Mouse (Mus musculus): Measurements from ENCODE around the gene Bag6. TPM values are rescaled to one million over a fixed set of nuclear protein-coding genes. Genes with fewer than 3 reads are reported as not detected.

The Bag6 gene
- total and polyA plus RNA-seq, 2 experiments from 2014 or later: 55.8 to 320 TPM

GRCm38 (mm10) chr17:35147348-35147747 is 12.4 kb downstream of the Bag6 start:
- H3K36me3 ChIP-seq (ENCODE audit: insufficient read depth, low read length): peaks cover 82% of the 10 kb centered on the region
- H3K27me3 ChIP-seq (ENCODE audit: insufficient read depth, low read length): no peaks in the 10 kb centered on the region
- H3K9me3 ChIP-seq (ENCODE audit: low read length): no peaks in the 10 kb centered on the region
- H3K4me1 ChIP-seq (ENCODE audit: insufficient read depth, low read length): no peaks in the 10 kb centered on the region
- ATAC-seq (no peak), DNase-seq (ENCODE audit: low spot score) (no peak)
- WGBS: 61% methylated on average over 3 of the region's 3 CpGs
- TF ChIP-seq CTCF (IDR thresholded peaks at IDR 0.05; ENCODE audit: low read depth): no peak
- no peak overlapping the region for H3K9ac ChIP-seq (replicated peaks; ENCODE audit: low read length)
- H3K4me3 ChIP-seq (ENCODE audit: low read length): no peak overlapping the region
- no peak overlapping the region for H3K4me2 ChIP-seq (ENCODE audit: low read depth, low read length)
- H3K27ac ChIP-seq: 0 out of 2 replicates have a peak overlapping the region, but pooled peaks have one; percentile 32

- no peak for ATAC-seq
- no peak for TF ChIP-seq CTCF (IDR thresholded peaks at IDR 0.05; ENCODE audit: low read depth)
- DNase-seq (ENCODE audit: low spot score): no peak
- Histone ChIP-seq H3K4me2 (ENCODE audit: low read depth, low read length) (no peak overlapping the region), H3K4me1 (ENCODE audit: insufficient read depth, low read length) (no peaks in the 10 kb centered on the region), H3K27ac (peak overlapping the region; percentile 45; the same call in 1 of the 2 replicates), H3K4me3 (ENCODE audit: low read length) (no peak overlapping the region), H3K9me3 (ENCODE audit: low read length) (no peaks in the 10 kb centered on the region), H3K27me3 (ENCODE audit: insufficient read depth, low read length) (no peaks in the 10 kb centered on the region), H3K36me3 (ENCODE audit: insufficient read depth, low read length) (peaks cover 82% of the 10 kb centered on the region), H3K9ac (replicated peaks; ENCODE audit: low read length) (no peak overlapping the region)
- WGBS: 60% methylated on average over 5 of the region's 5 CpGs
Measured at GRCm38 (mm10) chr17:35147922-35148639, 13.1 kb downstream of the Bag6 start.

- TF ChIP-seq CTCF (IDR thresholded peaks at IDR 0.05; ENCODE audit: low read depth): no peak
Measured at GRCm38 (mm10) chr17:35152121-35152520, 17.1 kb downstream of the Bag6 start.

GRCm38 (mm10) chr17:35153077-35153476 is 18.1 kb downstream of the Bag6 start:
- DNase-seq (ENCODE audit: low spot score) (no peak), ATAC-seq (no peak)
- no peaks in the 10 kb centered on the region for H3K4me1 ChIP-seq (ENCODE audit: insufficient read depth, low read length)
- H3K27me3 ChIP-seq (ENCODE audit: insufficient read depth, low read length): no peaks in the 10 kb centered on the region
- peaks cover 93% of the 10 kb centered on the region for H3K36me3 ChIP-seq (ENCODE audit: insufficient read depth, low read length)
- no peak for TF ChIP-seq CTCF (IDR thresholded peaks at IDR 0.05; ENCODE audit: low read depth)
- no peak overlapping the region for H3K4me3 ChIP-seq (ENCODE audit: low read length)
- WGBS: 90% methylated on average over 9 of the region's 9 CpGs
- no peak overlapping the region for H3K9ac ChIP-seq (replicated peaks; ENCODE audit: low read length)
- no peak overlapping the region for H3K4me2 ChIP-seq (ENCODE audit: low read depth, low read length)
- no peaks in the 10 kb centered on the region for H3K9me3 ChIP-seq (ENCODE audit: low read length)
- no peak overlapping the region for H3K27ac ChIP-seq

More at GRCm38 (mm10) chr17:35152121-35152520, 17.1 kb downstream of the Bag6 start:
- WGBS: 95% methylated on average over 4 of the region's 4 CpGs
- no peak overlapping the region for H3K4me3 ChIP-seq (ENCODE audit: low read length)
- no peak overlapping the region for H3K27ac ChIP-seq
- peaks cover 83% of the 10 kb centered on the region for H3K36me3 ChIP-seq (ENCODE audit: insufficient read depth, low read length)
- ATAC-seq (no peak), DNase-seq (ENCODE audit: low spot score) (no peak)
- no peak overlapping the region for H3K9ac ChIP-seq (replicated peaks; ENCODE audit: low read length)
- no peaks in the 10 kb centered on the region for H3K9me3 ChIP-seq (ENCODE audit: low read length)
- no peak overlapping the region for H3K4me2 ChIP-seq (ENCODE audit: low read depth, low read length)
- no peaks in the 10 kb centered on the region for H3K4me1 ChIP-seq (ENCODE audit: insufficient read depth, low read length)
- no peaks in the 10 kb centered on the region for H3K27me3 ChIP-seq (ENCODE audit: insufficient read depth, low read length)

GRCm38 (mm10) chr17:35153931-35154330 is 19.0 kb downstream of the Bag6 start:
- 92% methylated on average over 4 of the region's 4 CpGs for WGBS

GRCm38 (mm10) chr17:35154616-35155015 is 19.6 kb downstream of the Bag6 start:
- H3K9ac ChIP-seq (replicated peaks; ENCODE audit: low read length): no peak overlapping the region
- no peak for TF ChIP-seq CTCF (IDR thresholded peaks at IDR 0.05; ENCODE audit: low read depth)
- WGBS: 64% methylated on average over 7 of the region's 7 CpGs
- ATAC-seq: no peak
- no peak overlapping the region for H3K4me2 ChIP-seq (ENCODE audit: low read depth, low read length)
- no peak overlapping the region for H3K4me3 ChIP-seq (ENCODE audit: low read length)
- no peaks in the 10 kb centered on the region for H3K4me1 ChIP-seq (ENCODE audit: insufficient read depth, low read length)
- H3K36me3 ChIP-seq (ENCODE audit: insufficient read depth, low read length): peaks cover 96% of the 10 kb centered on the region
- H3K27ac ChIP-seq: no peak overlapping the region
- DNase-seq (ENCODE audit: low spot score): no peak
- no peaks in the 10 kb centered on the region for H3K27me3 ChIP-seq (ENCODE audit: insufficient read depth, low read length)
- H3K9me3 ChIP-seq (ENCODE audit: low read length): no peaks in the 10 kb centered on the region

More at GRCm38 (mm10) chr17:35153931-35154330, 19.0 kb downstream of the Bag6 start:
- Histone ChIP-seq H3K4me1 (ENCODE audit: insufficient read depth, low read length) (no peaks in the 10 kb centered on the region), H3K9ac (replicated peaks; ENCODE audit: low read length) (no peak overlapping the region), H3K36me3 (ENCODE audit: insufficient read depth, low read length) (peaks cover 96% of the 10 kb centered on the region), H3K27ac (no peak overlapping the region), H3K27me3 (ENCODE audit: insufficient read depth, low read length) (no peaks in the 10 kb centered on the region), H3K9me3 (ENCODE audit: low read length) (no peaks in the 10 kb centered on the region), H3K4me3 (ENCODE audit: low read length) (no peak overlapping the region), H3K4me2 (ENCODE audit: low read depth, low read length) (no peak overlapping the region)
- no peak for ATAC-seq
- no peak for TF ChIP-seq CTCF (IDR thresholded peaks at IDR 0.05; ENCODE audit: low read depth)
- DNase-seq (ENCODE audit: low spot score): no peak

GRCm38 (mm10) chr17:35155451-35155850 is 20.5 kb downstream of the Bag6 start:
- Histone ChIP-seq H3K9me3 (ENCODE audit: low read length) (no peaks in the 10 kb centered on the region), H3K27me3 (ENCODE audit: insufficient read depth, low read length) (no peaks in the 10 kb centered on the region), H3K4me1 (ENCODE audit: insufficient read depth, low read length) (no peaks in the 10 kb centered on the region), H3K4me2 (ENCODE audit: low read depth, low read length) (no peak overlapping the region), H3K9ac (replicated peaks; ENCODE audit: low read length) (no peak overlapping the region), H3K36me3 (ENCODE audit: insufficient read depth, low read length) (peaks cover 96% of the 10 kb centered on the region), H3K27ac (no peak overlapping the region), H3K4me3 (ENCODE audit: low read length) (no peak overlapping the region)
- WGBS: 84% methylated on average over 12 of the region's 12 CpGs
- TF ChIP-seq CTCF (IDR thresholded peaks at IDR 0.05; ENCODE audit: low read depth): no peak
- no peak for ATAC-seq
- DNase-seq (ENCODE audit: low spot score): no peak

All from hindbrain, postnatal 0 days (tissue).